Mouse (Mus musculus) ES-Bruce4 (cell line): ENCODE measurements around the gene Zfp729b. TPM values are rescaled to one million over a fixed set of nuclear protein-coding genes. Genes with fewer than 3 reads are reported as not detected.

Experiments used
- H3K27ac ChIP-seq: 2 replicates; pipeline ENCODE4 v1.5.1; 2012; ENCODE audit warnings: low read length, inconsistent platforms; ENCODE audit not compliant: insufficient read depth
- H3K27me3 ChIP-seq: 2 replicates; pipeline ENCODE4 v1.6.1; 2012; ENCODE audit warnings: mild to moderate bottlenecking, low read length, inconsistent platforms; ENCODE audit not compliant: control insufficient read depth, poor library complexity, insufficient read depth, severe bottlenecking
- H3K36me3 ChIP-seq: 2 replicates; pipeline ENCODE4 v1.6.1; 2012; ENCODE audit warnings: inconsistent platforms, mild to moderate bottlenecking, low read length, moderate library complexity; ENCODE audit not compliant: control insufficient read depth, poor library complexity, insufficient read depth, severe bottlenecking
- H3K4me1 ChIP-seq: one replicate; pipeline ENCODE4 v1.8.1; 2011; ENCODE audit warnings: low read length; ENCODE audit not compliant: control insufficient read depth, insufficient read depth
- H3K4me3 ChIP-seq: 2 replicates; pipeline ENCODE4 v1.5.1; 2011; ENCODE audit warnings: low read depth, mild to moderate bottlenecking, low read length
- H3K9ac ChIP-seq: 2 replicates; pipeline ENCODE4 v1.6.1; 2012; ENCODE audit warnings: low read depth, mild to moderate bottlenecking, inconsistent platforms; ENCODE audit not compliant: poor library complexity, severe bottlenecking
- H3K9me3 ChIP-seq: replicated peaks from 2 replicates; pipeline ENCODE4 v1.6.1; 2012; ENCODE audit warnings: mild to moderate bottlenecking, low read length, inconsistent platforms; ENCODE audit not compliant: control insufficient read depth, poor library complexity, insufficient read depth, severe bottlenecking
- CTCF ChIP-seq: IDR thresholded peaks from one replicate; pipeline ENCODE4 v1.8.1; 2011; ENCODE audit warnings: low read depth, low read length
- EP300 ChIP-seq: IDR thresholded peaks from 2 replicates; pipeline ENCODE4 v1.6.1; 2011; ENCODE audit warnings: low read depth, low read length; ENCODE audit not compliant: insufficient read depth
- POLR2A ChIP-seq: IDR thresholded peaks from one replicate; pipeline ENCODE4 v1.8.1; 2011; ENCODE audit warnings: low read length; ENCODE audit not compliant: insufficient read depth
- polyA plus RNA-seq: library from polyadenylated mRNA; stranded (reverse); fragments of >200 nt; gene quantifications from 2 replicates; pipeline ENCODE4 v1.2.4, GENCODE M21; 2011; ENCODE audit warnings: low read depth; ENCODE audit not compliant: missing spikeins, insufficient read depth, insufficient read length

Gene Zfp729b
- 10.6 and 11.9 TPM in 2 replicates for polyA plus RNA-seq

- Histone ChIP-seq H3K27ac (peak within 1 kb of the TSS; percentile 37), H3K4me1 (no peaks in the 10 kb centered on the region)
These were observed at the start of gene Zfp729b for GRCm38 (mm10) chr13:67609066-67609876. Gene Zfp729b, minus strand, starts transcription at chr13:67609707.

GRCm38 (mm10) chr13:67652496-67652895, 43.0 kb upstream of the Zfp729b start:
- Histone ChIP-seq H3K27ac (peak overlapping the region; percentile 72), H3K4me3 (no peak overlapping the region), H3K27me3 (no peaks in the 10 kb centered on the region), H3K36me3 (no peaks in the 10 kb centered on the region), H3K9me3 (no peaks in the 10 kb centered on the region), H3K9ac (no peak overlapping the region), H3K4me1 (peaks cover 4% of the 10 kb centered on the region)
- TF ChIP-seq POLR2A (no peak), CTCF (no peak), EP300 (no peak)

More at GRCm38 (mm10) chr13:67609066-67609876, at the start of gene Zfp729b:
- TF ChIP-seq POLR2A (peak; percentile 1), EP300 (0 out of 2 replicates have a peak, but pooled peaks have one; percentile 42), CTCF (no peak)
- Histone ChIP-seq H3K36me3 (no peaks in the 10 kb centered on the region), H3K9me3 (peaks cover 16% of the 10 kb centered on the region), H3K4me3 (peak within 1 kb of the TSS; percentile 94), H3K9ac (peak within 1 kb of the TSS; percentile 41), H3K27me3 (no peaks in the 10 kb centered on the region)

- Histone ChIP-seq H3K27ac (peak within 1 kb of the TSS; percentile 32), H3K9ac (peak within 1 kb of the TSS; percentile 63)
- TF ChIP-seq POLR2A (no peak), EP300 (peak; percentile 35; the same call in 1 of the 2 replicates), CTCF (peak; percentile 39)
These were observed 27.9 kb upstream of the Zfp729b start, which contains the start of the genes Gm49345 and Zfp729a for GRCm38 (mm10) chr13:67637294-67638007. Gene Gm49345, minus strand, starts transcription at chr13:67637769. Gene Zfp729a, minus strand, starts transcription at chr13:67637791.

GRCm38 (mm10) chr13:67610108-67610507, 601 bp upstream of the Zfp729b start:
- no peaks in the 10 kb centered on the region for H3K36me3 ChIP-seq
- H3K4me3 ChIP-seq: no peak overlapping the region
- TF ChIP-seq POLR2A (no peak), CTCF (no peak), EP300 (no peak)
- no peaks in the 10 kb centered on the region for H3K27me3 ChIP-seq
- no peak overlapping the region for H3K9ac ChIP-seq
- H3K27ac ChIP-seq: no peak overlapping the region
- H3K9me3 ChIP-seq: peaks cover 16% of the 10 kb centered on the region
- no peaks in the 10 kb centered on the region for H3K4me1 ChIP-seq

More at GRCm38 (mm10) chr13:67637294-67638007, 27.9 kb upstream of the Zfp729b start, which contains the start of the genes Gm49345 and Zfp729a:
- Histone ChIP-seq H3K9me3 (0 out of 2 replicates have a peak, but pooled peaks cover 3% of the 10 kb centered on the region), H3K4me3 (peak within 1 kb of the TSS; percentile 90), H3K27me3 (no peaks in the 10 kb centered on the region), H3K36me3 (no peaks in the 10 kb centered on the region), H3K4me1 (peaks cover 1% of the 10 kb centered on the region)

GRCm38 (mm10) chr13:67572591-67573189, 36.8 kb downstream of the Zfp729b start:
- Histone ChIP-seq H3K36me3 (no peaks in the 10 kb centered on the region), H3K27ac (no peak overlapping the region), H3K9ac (no peak overlapping the region), H3K9me3 (no peaks in the 10 kb centered on the region), H3K27me3 (no peaks in the 10 kb centered on the region), H3K4me3 (no peak overlapping the region), H3K4me1 (no peaks in the 10 kb centered on the region)
- 0 out of 2 replicates have a peak, but pooled peaks have one; percentile 66 for TF ChIP-seq EP300
- no peak for TF ChIP-seq POLR2A
